Mouse (Mus musculus) spleen, adult 2 months (tissue): Measurements from ENCODE around the gene Psme4.

Experiments
- CTCF ChIP-seq: fragments of 200-500 bp; IDR thresholded peaks from 2 replicates; pipeline ENCODE4 v1.5.1; 2011; ENCODE audit warnings: mild to moderate bottlenecking, inconsistent platforms; ENCODE audit not compliant: insufficient read depth, insufficient read length, insufficient replicate concordance; ENCODE audit errors: extremely low read depth
- POLR2A ChIP-seq: fragments of 200-500 bp; IDR thresholded peaks from 2 replicates; pipeline ENCODE4 v1.6.1; 2011; ENCODE audit warnings: low read depth, low read length, inconsistent platforms

GRCm38 (mm10) chr11:30730721-30731120 is 40.8 kb upstream of the Psme4 start:
- no peak for TF ChIP-seq POLR2A
- TF ChIP-seq CTCF: no peak
